Mouse (Mus musculus) lung, postnatal 0 days (tissue): ENCODE results near the gene Wwp2.

Source experiments
- CTCF ChIP-seq: IDR thresholded peaks from 2 replicates; pipeline ENCODE4 v1.5.1; 2016; ENCODE audit warnings: antibody characterized with exemption, mild to moderate bottlenecking
- EP300 ChIP-seq: IDR thresholded peaks from 2 replicates; pipeline ENCODE4 v1.6.1; 2016; ENCODE audit warnings: antibody characterized with exemption, mild to moderate bottlenecking, control low read depth

- TF ChIP-seq CTCF: no peak
- no peak for TF ChIP-seq EP300
Observed at GRCm38 (mm10) chr8:107457725-107458124, 21.6 kb downstream of the Wwp2 start.
